Mouse (Mus musculus) MEL (cell line): ENCODE results near the gene Ano3. TPM values are rescaled to one million over a fixed set of nuclear protein-coding genes. Genes with fewer than 3 reads are reported as not detected.

Source experiments
- DNase-seq: peaks from one replicate; pipeline ENCODE4 v3.0.0; 2011; ENCODE audit warnings: low read depth, low spot score
- H3K27ac ChIP-seq: 2 replicates; pipeline ENCODE4 v1.5.1; 2012; ENCODE audit warnings: low read depth, mild to moderate bottlenecking, control low read depth, low read length, moderate library complexity; ENCODE audit not compliant: control insufficient read depth
- H3K27me3 ChIP-seq, 2 experiments: fragments of 150-350 bp in 1 of 2; sonication (generic) in 1 of 2; 2 replicates each; pipeline ENCODE4 v1.6.1; 2012; ENCODE audit warnings: low read length in 2 of 2, mild to moderate bottlenecking in 2 of 2, improper control_type of control experiment in 1 of 2, moderate library complexity in 1 of 2; ENCODE audit not compliant: insufficient read depth in 2 of 2, control insufficient read depth in 1 of 2
- H3K36me3 ChIP-seq, 2 experiments: 2 replicates each; pipeline ENCODE4 v1.6.1; 2012 to 2014; ENCODE audit warnings: low read length in 2 of 2, improper control_type of control experiment in 1 of 2, inconsistent platforms in 1 of 2, mild to moderate bottlenecking in 1 of 2; ENCODE audit not compliant: insufficient read depth in 2 of 2, control insufficient read depth in 1 of 2
- H3K4me1 ChIP-seq, 2 experiments: fragments of 150-350 bp in 1 of 2; sonication (generic) in 1 of 2; 2 replicates each; pipeline ENCODE4 v1.6.1; 2012; ENCODE audit warnings: low read length in 2 of 2, improper control_type of control experiment in 1 of 2, mild to moderate bottlenecking in 1 of 2; ENCODE audit not compliant: insufficient read depth in 2 of 2, control insufficient read depth in 1 of 2
- H3K4me3 ChIP-seq, 2 experiments: fragments of 150-350 bp in 1 of 2; sonication (generic) in 1 of 2; 2 replicates each; pipeline ENCODE4 v1.5.1; 2012; ENCODE audit warnings: low read depth in 2 of 2, low read length in 2 of 2, mild to moderate bottlenecking in 2 of 2, moderate library complexity in 2 of 2, control low read depth in 1 of 2, improper control_type of control experiment in 1 of 2; ENCODE audit not compliant: control insufficient read depth in 1 of 2, insufficient read depth in 1 of 2
- H3K79me2 ChIP-seq: 2 replicates; pipeline ENCODE4 v1.6.1; 2012; ENCODE audit warnings: mild to moderate bottlenecking, low read length, moderate library complexity; ENCODE audit not compliant: control insufficient read depth, poor library complexity, insufficient read depth
- H3K9ac ChIP-seq: 2 replicates; pipeline ENCODE4 v1.6.1; 2012; ENCODE audit warnings: low read depth, mild to moderate bottlenecking, control low read depth, low read length, moderate library complexity; ENCODE audit not compliant: control insufficient read depth, poor library complexity, severe bottlenecking
- H3K9me3 ChIP-seq: fragments of 150-350 bp; sonication (generic); replicated peaks from 2 replicates; pipeline ENCODE4 v1.6.1; 2012; ENCODE audit warnings: mild to moderate bottlenecking, low read length, improper control_type of control experiment, moderate library complexity; ENCODE audit not compliant: insufficient read depth
- BHLHE40 ChIP-seq: IDR thresholded peaks from 2 replicates; pipeline ENCODE4 v1.6.1; 2012; ENCODE audit warnings: low read depth, mild to moderate bottlenecking, inconsistent platforms, low read length, improper control_type of control experiment, borderline replicate concordance
- CHD1 ChIP-seq: IDR thresholded peaks from 2 replicates; pipeline ENCODE4 v1.6.1; 2012; ENCODE audit warnings: low read depth, mild to moderate bottlenecking, inconsistent platforms, low read length, improper control_type of control experiment
- E2F4 ChIP-seq: IDR thresholded peaks from 2 replicates; pipeline ENCODE4 v1.6.1; 2011; ENCODE audit warnings: low read depth, low read length, improper control_type of control experiment, borderline replicate concordance
- ELF1 ChIP-seq: IDR thresholded peaks from 2 replicates; pipeline ENCODE4 v1.6.1; 2014; ENCODE audit warnings: low read depth, mild to moderate bottlenecking, inconsistent platforms, low read length, improper control_type of control experiment, moderate library complexity
- ETS1 ChIP-seq: IDR thresholded peaks from 2 replicates; pipeline ENCODE4 v1.6.1; 2012; ENCODE audit warnings: low read depth, mild to moderate bottlenecking, inconsistent platforms, low read length, improper control_type of control experiment, moderate library complexity
- GABPA ChIP-seq: IDR thresholded peaks from 2 replicates; pipeline ENCODE4 v1.6.1; 2012; ENCODE audit warnings: low read depth, mild to moderate bottlenecking, inconsistent platforms, low read length, improper control_type of control experiment, moderate library complexity
- HCFC1 ChIP-seq: IDR thresholded peaks from 2 replicates; pipeline ENCODE4 v1.6.1; 2012; ENCODE audit warnings: low read depth, mild to moderate bottlenecking, inconsistent platforms, low read length, improper control_type of control experiment, moderate library complexity
- MAFK ChIP-seq: IDR thresholded peaks from 2 replicates; pipeline ENCODE4 v1.6.1; 2011; ENCODE audit warnings: low read depth, mild to moderate bottlenecking, low read length, improper control_type of control experiment, borderline replicate concordance
- MAX ChIP-seq: IDR thresholded peaks from 2 replicates; pipeline ENCODE4 v1.6.1; 2011; ENCODE audit warnings: low read length, improper control_type of control experiment
- MXI1 ChIP-seq: IDR thresholded peaks from 2 replicates; pipeline ENCODE4 v1.6.1; 2011; ENCODE audit warnings: mild to moderate bottlenecking, low read depth, low read length, improper control_type of control experiment
- MYC ChIP-seq: IDR thresholded peaks from 2 replicates; pipeline ENCODE4 v1.6.1; 2011; ENCODE audit warnings: low read depth, mild to moderate bottlenecking, low read length, improper control_type of control experiment, moderate library complexity
- NELFE ChIP-seq: IDR thresholded peaks from 2 replicates; pipeline ENCODE4 v1.6.1; 2011; ENCODE audit warnings: low read depth, low read length, improper control_type of control experiment
- NRF1 ChIP-seq: IDR thresholded peaks from 2 replicates; pipeline ENCODE4 v1.6.1; 2014; ENCODE audit warnings: low read depth, mild to moderate bottlenecking, inconsistent platforms, low read length, improper control_type of control experiment, moderate library complexity; ENCODE audit not compliant: poor library complexity, insufficient read depth, severe bottlenecking
- POLR2A ChIP-seq, 2 experiments: IDR thresholded peaks; 2 replicates each; pipeline ENCODE4 v1.6.1; 2011 to 2012; ENCODE audit warnings: low read length in 2 of 2, mild to moderate bottlenecking in 2 of 2, control low read depth in 1 of 2, improper control_type of control experiment in 1 of 2, low read depth in 1 of 2, moderate library complexity in 1 of 2; ENCODE audit not compliant: control insufficient read depth in 1 of 2, insufficient read depth in 1 of 2, poor library complexity in 1 of 2
- POLR2AphosphoS2 ChIP-seq: IDR thresholded peaks from 2 replicates; pipeline ENCODE4 v1.6.1; 2011; ENCODE audit warnings: low read length, improper control_type of control experiment
- POLR2AphosphoS5 ChIP-seq: IDR thresholded peaks from 2 replicates; pipeline ENCODE4 v1.6.1; 2012; ENCODE audit warnings: low read depth, borderline replicate concordance, mild to moderate bottlenecking, inconsistent platforms, low read length, moderate library complexity, mixed read lengths
- RCOR1 ChIP-seq: IDR thresholded peaks from 2 replicates; pipeline ENCODE4 v1.6.1; 2012; ENCODE audit warnings: low read depth, mild to moderate bottlenecking, inconsistent platforms, low read length, improper control_type of control experiment
- SMC3 ChIP-seq: IDR thresholded peaks from 2 replicates; pipeline ENCODE4 v1.6.1; 2011; ENCODE audit warnings: low read depth, low read length, improper control_type of control experiment
- TAL1 ChIP-seq: IDR thresholded peaks from 2 replicates; pipeline ENCODE4 v1.6.1; 2012; ENCODE audit warnings: mild to moderate bottlenecking, inconsistent platforms, low read length, moderate library complexity, mixed read lengths
- TCF12 ChIP-seq: IDR thresholded peaks from 2 replicates; pipeline ENCODE4 v1.6.1; 2014; ENCODE audit warnings: low read depth, mild to moderate bottlenecking, inconsistent platforms, low read length, improper control_type of control experiment, moderate library complexity
- USF2 ChIP-seq, 2 experiments: IDR thresholded peaks; 2 replicates each; pipeline ENCODE4 v1.6.1; 2011 to 2012; ENCODE audit warnings: improper control_type of control experiment in 2 of 2, low read length in 2 of 2, borderline replicate concordance in 1 of 2, inconsistent platforms in 1 of 2, low read depth in 1 of 2, mild to moderate bottlenecking in 1 of 2; ENCODE audit not compliant: insufficient read depth in 1 of 2
- ZC3H11A ChIP-seq: IDR thresholded peaks from 2 replicates; pipeline ENCODE4 v1.6.1; 2012; ENCODE audit warnings: low read depth, mild to moderate bottlenecking, inconsistent platforms, low read length, improper control_type of control experiment
- ZKSCAN1 ChIP-seq: IDR thresholded peaks from 2 replicates; pipeline ENCODE4 v1.6.1; 2012; ENCODE audit warnings: low read depth, mild to moderate bottlenecking, inconsistent platforms, low read length, improper control_type of control experiment, moderate library complexity
- ZNF384 ChIP-seq: IDR thresholded peaks from 2 replicates; pipeline ENCODE4 v1.6.1; 2012; ENCODE audit warnings: low read depth, mild to moderate bottlenecking, inconsistent platforms, low read length, improper control_type of control experiment
- polyA plus RNA-seq, 2 experiments: library from polyadenylated mRNA; stranded (reverse) in 1 of 2; unstranded in 1 of 2; fragments of >175 nt in 1 of 2; fragments of >200 nt in 1 of 2; gene quantifications; 2 replicates each; pipeline versions ENCODE4 v1.2.1 to v1.2.4; 2012; ENCODE audit warnings: low replicate concordance in 2 of 2, low read depth in 1 of 2; ENCODE audit not compliant: insufficient read length in 2 of 2, insufficient read depth in 1 of 2, missing spikeins in 1 of 2
- total RNA-seq: library from RNA; depleted of rRNA; stranded (reverse); fragments of 300-350 nt; gene quantifications from 2 replicates; pipeline ENCODE4 v1.2.3, GENCODE M21; 2012

The Ano3 gene
- total and polyA plus RNA-seq, 3 experiments, result not detected

GRCm38 (mm10) chr2:110979610-110980009 is 28.9 kb upstream of the Ano3 start:
- Histone ChIP-seq H3K4me1 (no peaks in the 10 kb centered on the region), H3K9me3 (no peaks in the 10 kb centered on the region), H3K79me2 (no peaks in the 10 kb centered on the region), H3K27ac (no peak overlapping the region)
- no peak for TF ChIP-seq BHLHE40
- TF ChIP-seq NELFE, result no peak
- no peak for TF ChIP-seq E2F4
- TF ChIP-seq MXI1, result no peak
- no peak for TF ChIP-seq GABPA
- TF ChIP-seq POLR2A (IDR thresholded peaks at IDR 0.05; ENCODE audit: control insufficient read depth in 1 of 2, insufficient read depth in 1 of 2, low read depth in 1 of 2, low read length in 2 of 2, poor library complexity in 1 of 2), result no peak
- TF ChIP-seq, all 39 proteins: peak for 0
- no peak for DNase-seq
- H3K4me3 ChIP-seq, result no peak overlapping the region
- no peaks in the 10 kb centered on the region for H3K36me3 ChIP-seq
- H3K27me3 ChIP-seq, result no peaks in the 10 kb centered on the region
- no peak overlapping the region for H3K9ac ChIP-seq

GRCm38 (mm10) chr2:110976871-110977270 is 26.1 kb upstream of the Ano3 start:
- no peaks in the 10 kb centered on the region for H3K9me3 ChIP-seq
- DNase-seq, result no peak
- H3K36me3 ChIP-seq, result no peaks in the 10 kb centered on the region
- no peak for TF ChIP-seq POLR2AphosphoS5
- no peak for TF ChIP-seq RCOR1
- TF ChIP-seq POLR2AphosphoS2, result no peak
- TF ChIP-seq ELF1, result no peak
- no peak for TF ChIP-seq BHLHE40
- no peak for TF ChIP-seq CHD1
- TF ChIP-seq, all 39 proteins: peak for 0
- no peaks in the 10 kb centered on the region for H3K27me3 ChIP-seq
- no peak overlapping the region for H3K27ac ChIP-seq
- no peak overlapping the region for H3K9ac ChIP-seq
- H3K79me2 ChIP-seq, result no peaks in the 10 kb centered on the region
- H3K4me3 ChIP-seq, result no peak overlapping the region
- H3K4me1 ChIP-seq, result no peaks in the 10 kb centered on the region

- no peaks in the 10 kb centered on the region for H3K36me3 ChIP-seq
- no peaks in the 10 kb centered on the region for H3K9me3 ChIP-seq
- H3K27me3 ChIP-seq, result no peaks in the 10 kb centered on the region
- no peaks in the 10 kb centered on the region for H3K4me1 ChIP-seq
- H3K9ac ChIP-seq, result no peak overlapping the region
- H3K4me3 ChIP-seq, result no peak overlapping the region
- TF ChIP-seq MYC (no peak), TCF12 (no peak), POLR2A (IDR thresholded peaks at IDR 0.05; ENCODE audit: control insufficient read depth in 1 of 2, insufficient read depth in 1 of 2, low read depth in 1 of 2, low read length in 2 of 2, poor library complexity in 1 of 2) (no peak), ZKSCAN1 (no peak), USF2 (IDR thresholded peaks at IDR 0.05; ENCODE audit: borderline replicate concordance in 1 of 2, insufficient read depth in 1 of 2, low read depth in 1 of 2, low read length in 2 of 2) (no peak), NRF1 (no peak), HCFC1 (no peak), TAL1 (no peak), SMC3 (no peak), CHD1 (no peak), ZC3H11A (no peak), ZNF384 (no peak), ETS1 (no peak), MAX (no peak), MAFK (no peak)
- DNase-seq, result no peak
- H3K27ac ChIP-seq, result no peak overlapping the region
- no peaks in the 10 kb centered on the region for H3K79me2 ChIP-seq
Measured at GRCm38 (mm10) chr2:110970158-110970557, 19.4 kb upstream of the Ano3 start.
